Mouse (Mus musculus) embryonic stem cell, embryonic (primary cell): ENCODE measurements around the gene Cd36.

Experiments
- CTCF ChIA-PET, 4 experiments: fragments of 300-600 bp in 2 of 4; fragments of 350-600 bp in 2 of 4; sonication (Branson Sonifier 250); formaldehyde crosslinking; loops; one replicate each; lab custom pipeline; 2022; ENCODE audit warnings: inconsistent platforms in 2 of 4; lab: Charles Lee
- POLR2A ChIA-PET, 4 experiments: fragments of 300-600 bp in 2 of 4; fragments of 350-600 bp in 2 of 4; sonication (Branson Sonifier 250); formaldehyde crosslinking; loops; one replicate each; lab custom pipeline; 2022; ENCODE audit warnings: antibody characterized with exemption in 4 of 4, inconsistent platforms in 1 of 4; lab: Charles Lee

The Cd36 gene

GRCm38 (mm10) chr5:17828713-17829544 lies 59.7 kb downstream of the Cd36 start:
- ChIA-PET CTCF (no interaction called here), POLR2A (no interaction called here)

DNA sequence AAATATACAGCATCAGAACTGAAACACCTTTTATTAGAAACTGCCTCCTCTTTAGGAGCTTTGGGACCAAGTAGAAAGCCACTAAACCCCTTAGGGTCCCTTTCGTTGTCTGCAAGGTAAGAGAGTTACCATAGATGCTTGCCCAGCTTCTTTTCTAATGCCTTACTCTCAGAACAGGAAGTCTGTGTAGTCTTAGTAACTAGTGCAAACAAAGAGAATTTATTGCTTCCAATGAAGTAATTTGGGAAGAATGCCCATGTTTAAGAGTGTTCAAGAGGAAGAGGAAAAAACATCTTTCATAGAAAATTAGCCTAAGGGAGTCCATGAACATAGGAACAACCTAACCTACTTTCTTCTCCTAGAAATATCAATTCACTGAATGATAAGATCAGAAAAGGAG lies 67.2 kb downstream of the Cd36 start:
- ChIA-PET POLR2A (no interaction called here), CTCF (interaction anchor here in 1 of 4 experiments (0.6 kb wide), 1 partner anchor 223 kb away, joined by 28 read pairs; no protein-coding TSS in a partner anchor)

- ChIA-PET CTCF (interaction anchor here in 1 of 4 experiments (0.7 kb wide), 1 partner anchor 222 kb away, joined by 3 read pairs; no protein-coding TSS in a partner anchor), POLR2A (no interaction called here)
Observed at GRCm38 (mm10) chr5:17820239-17820999, 68.2 kb downstream of the Cd36 start.

GRCm38 (mm10) chr5:17816170-17816569 lies 72.4 kb downstream of the Cd36 start:
- CTCF ChIA-PET, result interaction anchor here (0.7 to 1.5 kb wide), 4 partner anchors 11 to 227 kb away, joined by 3 to 10 read pairs (median 5); no protein-coding TSS in a partner anchor
- POLR2A ChIA-PET, result no interaction called here

GRCm38 (mm10) chr5:17810336-17810735 lies 78.3 kb downstream of the Cd36 start:
- CTCF ChIA-PET, result no interaction called here
- POLR2A ChIA-PET, result no interaction called here

DNA sequence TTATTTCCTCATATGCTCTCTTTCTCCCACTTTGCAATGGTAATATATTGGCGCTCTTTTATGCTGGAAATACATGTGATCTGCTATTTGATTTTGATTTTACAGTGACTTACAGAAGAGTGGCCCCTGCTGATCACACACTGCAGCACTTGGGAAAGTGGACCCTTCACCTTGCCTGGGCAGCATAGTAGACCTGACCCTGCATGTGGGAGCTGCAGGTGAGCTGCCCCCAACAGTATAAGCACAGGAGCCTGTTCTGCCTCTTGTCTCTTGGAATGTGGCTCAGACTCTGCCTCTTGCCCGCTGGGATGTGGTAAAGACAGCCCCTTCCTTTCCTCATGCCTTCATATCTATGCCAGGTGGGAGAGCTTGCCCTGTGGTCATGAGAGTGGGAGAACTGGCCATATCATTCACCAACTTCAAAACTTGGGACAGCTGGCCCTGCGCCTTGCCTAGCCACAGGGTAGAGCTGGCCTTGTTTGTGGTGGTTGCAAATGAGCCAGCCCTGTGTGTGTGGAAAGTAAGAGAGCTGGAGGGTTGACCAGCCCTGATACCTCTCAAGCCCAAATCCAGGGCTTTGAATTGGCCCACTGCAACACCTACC lies 81.7 kb downstream of the Cd36 start:
- CTCF ChIA-PET, result interaction anchor here in 1 of 4 experiments (0.6 kb wide), 1 partner anchor 1902 kb away, joined by 3 read pairs; no protein-coding TSS in a partner anchor
- POLR2A ChIA-PET, result no interaction called here

DNA sequence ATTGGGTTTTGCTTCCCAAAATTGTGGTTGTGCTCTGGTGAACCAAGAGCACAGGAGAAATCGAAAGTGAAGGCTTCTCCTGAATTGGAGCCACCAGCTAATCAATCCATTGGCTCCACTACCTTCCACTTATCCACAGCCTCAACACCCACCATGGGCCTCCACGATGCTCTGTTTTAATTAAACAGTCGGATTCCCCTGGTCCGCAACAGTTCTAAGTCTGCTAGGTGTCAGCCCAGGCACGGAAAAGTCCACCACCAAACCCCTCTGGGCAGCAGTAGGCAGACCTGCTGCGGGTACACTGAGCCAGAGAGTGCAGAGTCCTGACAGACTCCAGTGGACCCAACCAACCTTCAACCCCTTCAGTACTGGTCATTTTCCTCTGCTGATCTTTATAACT lies 112.0 kb downstream of the Cd36 start:
- ChIA-PET CTCF (no interaction called here), POLR2A (no interaction called here)

DNA sequence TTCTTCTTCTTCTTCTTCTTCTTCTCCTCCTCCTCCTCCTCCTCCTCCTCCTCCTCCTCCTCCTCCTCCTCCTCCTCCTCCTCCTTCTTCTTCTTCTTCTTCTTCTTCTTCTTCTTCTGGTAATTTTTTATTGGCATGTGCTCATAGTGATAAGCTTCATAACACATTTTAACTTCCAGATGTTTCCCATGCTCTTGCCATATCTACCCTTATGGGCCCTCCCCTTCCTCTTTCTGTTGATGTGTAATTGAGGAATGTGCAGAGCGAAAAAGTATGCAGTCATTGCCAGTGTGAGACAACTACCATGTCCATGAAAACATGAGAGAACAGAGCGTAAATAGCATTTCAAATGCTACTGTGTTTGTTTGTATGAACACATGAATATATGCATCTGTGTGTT lies 118.3 kb downstream of the Cd36 start:
- CTCF ChIA-PET, result no interaction called here
- POLR2A ChIA-PET, result no interaction called here

DNA sequence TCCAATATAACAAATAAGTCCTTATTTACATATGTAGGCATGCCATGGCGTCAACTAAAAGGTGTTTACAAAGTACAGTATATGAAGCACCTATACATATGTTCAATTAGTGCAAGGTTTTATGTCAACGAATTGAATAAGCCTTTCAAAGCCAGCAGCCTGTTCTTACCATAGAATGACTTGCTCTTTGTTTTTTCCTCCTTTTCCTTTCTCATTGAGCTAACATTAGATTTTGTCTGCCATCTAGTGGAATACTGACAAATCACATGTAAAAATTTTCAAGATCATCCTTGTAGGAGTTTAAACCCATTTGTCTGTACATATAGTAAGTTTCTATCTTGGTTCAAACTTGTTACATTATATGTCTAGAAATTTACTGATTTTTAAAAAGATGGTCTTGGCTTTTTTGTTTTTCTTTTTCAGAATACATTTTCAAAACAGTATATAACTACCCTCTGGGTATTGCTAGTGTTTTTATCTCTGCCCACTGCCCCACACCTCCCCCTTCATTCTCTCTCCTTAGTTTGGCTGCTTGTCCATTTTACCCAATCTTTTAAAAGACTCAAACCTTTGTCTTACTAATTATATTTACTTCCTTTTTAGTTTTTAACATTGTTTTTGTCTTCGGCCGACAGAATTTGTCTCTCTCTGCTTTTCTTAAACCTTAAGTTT lies 122.5 kb downstream of the Cd36 start:
- ChIA-PET POLR2A (no interaction called here), CTCF (interaction anchor here in 3 of 4 experiments (0.5 to 2.0 kb wide), 3 partner anchors 19 to 818 kb away, joined by 3 to 10 read pairs (median 5); no protein-coding TSS in a partner anchor)

DNA sequence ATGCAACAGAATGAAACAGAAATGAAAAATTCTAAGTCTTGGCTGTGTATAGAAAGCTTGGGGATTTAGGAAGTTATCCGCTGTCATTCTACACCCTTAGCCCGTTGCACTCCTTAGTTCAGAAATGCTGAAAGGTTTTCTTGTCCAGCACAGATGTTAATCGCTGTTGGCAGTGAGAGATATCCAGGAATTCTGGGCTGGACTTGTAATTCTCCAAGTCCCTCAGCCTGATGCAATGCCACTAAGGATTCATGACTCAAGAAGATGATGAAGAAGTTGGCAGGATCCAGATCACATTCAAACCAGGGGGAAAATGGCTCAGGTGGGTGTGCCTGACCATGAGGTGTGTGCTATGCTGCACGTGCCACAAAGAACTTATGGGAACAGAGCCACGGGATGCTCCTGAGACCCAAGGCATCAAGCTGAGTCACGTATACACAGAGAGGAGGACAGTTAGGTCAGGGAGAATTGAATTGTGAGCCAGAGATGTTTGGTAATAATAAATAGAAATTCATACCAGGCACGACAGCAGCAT lies 135.1 kb downstream of the Cd36 start:
- ChIA-PET CTCF (no interaction called here), POLR2A (no interaction called here)

DNA sequence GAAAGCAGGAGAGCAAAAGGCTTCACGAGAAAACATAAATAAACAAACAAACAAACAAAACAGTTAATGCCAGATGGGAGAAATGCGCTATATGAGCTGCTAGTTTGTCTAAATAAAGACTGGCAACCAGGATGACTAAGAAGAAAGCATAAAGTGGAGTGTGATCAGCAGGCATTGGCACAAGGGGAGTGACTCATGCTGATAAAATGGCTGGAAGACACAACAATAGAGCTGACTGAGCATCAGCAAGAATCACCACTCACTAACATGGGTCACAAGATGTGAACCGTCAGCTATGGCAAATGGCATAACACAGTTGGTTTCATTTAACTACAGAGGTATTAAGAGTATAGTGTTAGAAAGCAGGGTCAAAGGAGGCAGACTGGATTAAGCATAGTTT lies 140.3 kb downstream of the Cd36 start:
- POLR2A ChIA-PET, result no interaction called here
- CTCF ChIA-PET, result interaction anchor here in 1 of 4 experiments (0.5 kb wide), 1 partner anchor 1910 kb away, joined by 4 read pairs; no protein-coding TSS in a partner anchor

DNA sequence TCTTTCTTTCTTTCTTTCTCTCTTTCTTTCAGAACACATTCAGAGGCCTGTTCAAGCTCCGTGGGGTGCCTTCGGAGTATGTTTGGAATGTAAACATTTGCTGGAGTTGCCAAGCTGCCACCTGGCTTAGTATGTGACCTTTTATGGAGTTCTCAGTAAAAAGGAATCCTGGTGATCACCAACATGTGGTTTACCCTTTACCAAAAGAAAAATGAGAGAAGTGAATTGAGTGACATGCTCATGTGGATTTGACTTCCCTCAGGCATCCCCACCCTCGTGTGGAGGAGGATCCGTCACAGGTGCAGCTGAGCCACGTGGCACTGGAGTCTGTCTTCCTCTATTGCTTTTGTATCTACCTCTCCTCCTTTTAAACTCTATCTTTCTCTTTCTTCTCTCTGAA lies 141.5 kb downstream of the Cd36 start:
- ChIA-PET CTCF (interaction anchor here in 1 of 4 experiments (0.7 kb wide), 1 partner anchor 19 kb away, joined by 10 read pairs; no protein-coding TSS in a partner anchor), POLR2A (no interaction called here)

DNA sequence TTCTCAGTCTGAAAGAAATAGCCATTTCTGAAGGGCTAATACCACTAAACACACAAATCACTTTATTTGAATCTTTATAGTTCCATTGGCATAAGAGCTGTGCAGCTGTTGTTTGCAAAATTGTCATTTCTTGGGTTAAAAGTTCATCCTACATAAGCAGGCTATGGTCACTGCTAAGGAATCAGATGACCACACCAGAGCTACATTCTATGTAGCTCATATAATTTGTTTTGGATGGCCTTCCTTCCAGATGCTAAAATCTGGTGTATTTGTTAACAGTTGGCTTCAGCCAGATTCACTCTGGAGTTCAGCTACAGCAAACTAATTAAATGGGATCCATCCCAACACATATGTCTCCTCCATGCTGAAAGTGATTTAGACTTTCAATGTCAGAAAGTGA lies 142.1 kb downstream of the Cd36 start:
- ChIA-PET CTCF (no interaction called here), POLR2A (no interaction called here)

- POLR2A ChIA-PET, result no interaction called here
Observed at GRCm38 (mm10) chr5:17739805-17740204, 148.8 kb downstream of the Cd36 start.

More at GRCm38 (mm10) chr5:17739805-17740204, 148.8 kb downstream of the Cd36 start:
- CTCF ChIA-PET, result no interaction called here
